Mouse (Mus musculus) liver, postnatal 0 days (tissue): ENCODE measurements around the gene Ak4. TPM values are rescaled to one million over a fixed set of nuclear protein-coding genes. Genes with fewer than 3 reads are reported as not detected.
"Not testable (repeated sequence)": the region's sequence is repeated elsewhere in the genome, so short reads cannot be mapped to it uniquely, and the experiment has no call there.

Experiments
- ATAC-seq: fragments of 200-750 bp; cut with Nextera tagmentation; 2 replicates; pipeline ENCODE4 v1.8.0; 2017; ENCODE audit warnings: mild to moderate bottlenecking, moderate library complexity
- DNase-seq: peaks from one replicate; pipeline ENCODE4 v3.0.0-alpha.2; 2016
- H3K27ac ChIP-seq: fragments of 300-500 bp; sonication (generic); 2 replicates; pipeline ENCODE4 v1.5.1; 2014; ENCODE audit warnings: antibody characterized with exemption, moderate library complexity, mild to moderate bottlenecking, low read depth
- H3K27me3 ChIP-seq: fragments of 300-500 bp; sonication (generic); 2 replicates; pipeline ENCODE4 v1.6.1; 2014; ENCODE audit warnings: low read length, control low read depth, mixed read lengths; ENCODE audit not compliant: insufficient read depth
- H3K36me3 ChIP-seq: fragments of 300-500 bp; sonication (generic); replicated peaks from 2 replicates; pipeline ENCODE4 v1.6.1; 2014; ENCODE audit warnings: mild to moderate bottlenecking, control low read depth, low read length, moderate library complexity, mixed read lengths; ENCODE audit not compliant: insufficient read depth
- H3K4me1 ChIP-seq: fragments of 300-500 bp; sonication (generic); 2 replicates; pipeline ENCODE4 v1.6.1; 2014; ENCODE audit warnings: antibody characterized with exemption, mild to moderate bottlenecking, control low read depth; ENCODE audit not compliant: insufficient read depth
- H3K4me2 ChIP-seq: fragments of 300-500 bp; sonication (generic); 2 replicates; pipeline ENCODE4 v1.6.1; 2014; ENCODE audit warnings: low read depth, mild to moderate bottlenecking, low read length, moderate library complexity, mixed read lengths
- H3K4me3 ChIP-seq: fragments of 300-500 bp; sonication (generic); 2 replicates; pipeline ENCODE4 v1.5.1; 2014; ENCODE audit warnings: low read depth, low read length
- H3K9ac ChIP-seq: fragments of 300-500 bp; sonication (generic); replicated peaks from 2 replicates; pipeline ENCODE4 v1.6.1; 2014; ENCODE audit warnings: mild to moderate bottlenecking, moderate library complexity
- H3K9me3 ChIP-seq: fragments of 300-500 bp; sonication (generic); 2 replicates; pipeline ENCODE4 v1.6.1; 2016; ENCODE audit warnings: mild to moderate bottlenecking, control low read depth, low read length, mixed read lengths
- CTCF ChIP-seq: sonication (generic); IDR thresholded peaks from 2 replicates; pipeline ENCODE4 v1.5.1; 2016; ENCODE audit warnings: antibody characterized with exemption, low read depth
- EP300 ChIP-seq: IDR thresholded peaks from 2 replicates; pipeline ENCODE4 v1.6.1; 2016; ENCODE audit warnings: antibody characterized with exemption, low read depth, mild to moderate bottlenecking
- WGBS: fragments of 180-500 bp; shearing (Covaris S2); extraction: QIAGEN DNeasy Blood & Tissue Kit; methylation state at CpG from one replicate; pipeline ENCODE4 v1.1.7; 2014; ENCODE audit not compliant: insufficient replicate concordance; 5-methylcytosine and 5-hydroxymethylcytosine counted together
- polyA plus RNA-seq: library from polyadenylated mRNA; unstranded; fragments of >200 nt; fragmentation: Nextera tagmentation; extraction: Ambion mirVana; gene quantifications from 2 replicates; pipeline ENCODE4 v1.2.1, GENCODE M21; 2015

Ak4 gene
- polyA plus RNA-seq, 1 experiment from 2014 or later = 31.3 TPM

DNA sequence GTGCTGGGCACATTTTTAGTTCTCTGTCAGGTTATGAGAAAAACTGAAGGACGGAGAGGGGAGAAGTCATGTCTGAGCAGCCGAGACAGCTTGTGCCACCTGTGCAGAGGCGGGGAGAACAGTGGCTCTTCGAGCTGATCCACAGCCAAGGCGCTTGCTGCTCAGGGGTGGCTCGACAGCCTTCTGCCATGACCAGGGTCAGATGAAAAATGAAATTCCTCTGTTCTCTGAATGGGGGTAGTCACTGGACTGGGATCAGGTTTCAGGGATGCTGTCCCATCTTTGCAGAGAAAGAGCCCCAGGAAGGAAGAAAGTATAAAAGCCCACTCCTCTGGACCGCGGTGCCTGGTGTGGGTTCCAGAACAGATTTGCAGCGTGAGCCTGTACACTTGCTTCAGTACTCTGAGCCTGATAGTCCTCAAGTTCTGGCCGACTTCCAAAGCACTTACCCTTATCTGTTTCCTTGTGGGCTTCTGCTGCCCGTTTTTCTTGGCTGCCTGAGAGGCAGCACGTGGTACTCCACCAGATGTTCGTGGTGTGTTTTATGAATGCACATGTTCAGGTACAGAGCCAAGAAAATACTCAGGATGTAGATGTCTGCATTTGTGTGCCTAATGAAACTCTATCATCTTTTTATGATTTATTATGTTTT is 20.8 kb downstream of the Ak4 start:
- Histone ChIP-seq H3K4me3 (no peak overlapping the region), H3K9ac (no peak overlapping the region), H3K4me2 (no peak overlapping the region), H3K36me3 (no peaks in the 10 kb centered on the region), H3K27ac (no peak overlapping the region), H3K4me1 (peaks cover 6% of the 10 kb centered on the region; the same call in 1 of the 2 replicates), H3K27me3 (no peaks in the 10 kb centered on the region), H3K9me3 (no peaks in the 10 kb centered on the region)
- TF ChIP-seq EP300 (peak; percentile 34; the same call in 1 of the 2 replicates), CTCF (no peak)
- ATAC-seq (peak; percentile 56; the same call in 1 of the 2 replicates), DNase-seq (peak; percentile 27)
- 47% methylated on average over 13 of the region's 13 CpGs for WGBS

GRCm38 (mm10) chr4:101442791-101443190 is 23.7 kb downstream of the Ak4 start:
- no peak for TF ChIP-seq CTCF
- Histone ChIP-seq H3K36me3 (no peaks in the 10 kb centered on the region), H3K4me3 (no peak overlapping the region), H3K4me1 (peaks cover 3% of the 10 kb centered on the region; the same call in 1 of the 2 replicates), H3K27me3 (no peaks in the 10 kb centered on the region), H3K9ac (no peak overlapping the region), H3K4me2 (no peak overlapping the region), H3K27ac (no peak overlapping the region), H3K9me3 (no peaks in the 10 kb centered on the region)
- DNase-seq (no peak), ATAC-seq (no peak)
- 76% methylated on average over 2 of the region's 2 CpGs for WGBS

GRCm38 (mm10) chr4:101443419-101443991 is 24.4 kb downstream of the Ak4 start:
- Histone ChIP-seq H3K27ac (no peak overlapping the region), H3K27me3 (no peaks in the 10 kb centered on the region), H3K4me1 (peaks cover 4% of the 10 kb centered on the region; the same call in 1 of the 2 replicates), H3K9ac (no peak overlapping the region), H3K4me3 (no peak overlapping the region), H3K36me3 (no peaks in the 10 kb centered on the region), H3K4me2 (no peak overlapping the region), H3K9me3 (no peaks in the 10 kb centered on the region)
- TF ChIP-seq CTCF (no peak), EP300 (no peak)
- ATAC-seq (peak; percentile 23; the same call in 1 of the 2 replicates), DNase-seq (no peak)
- WGBS = 68% methylated on average over 7 of the region's 7 CpGs

DNA sequence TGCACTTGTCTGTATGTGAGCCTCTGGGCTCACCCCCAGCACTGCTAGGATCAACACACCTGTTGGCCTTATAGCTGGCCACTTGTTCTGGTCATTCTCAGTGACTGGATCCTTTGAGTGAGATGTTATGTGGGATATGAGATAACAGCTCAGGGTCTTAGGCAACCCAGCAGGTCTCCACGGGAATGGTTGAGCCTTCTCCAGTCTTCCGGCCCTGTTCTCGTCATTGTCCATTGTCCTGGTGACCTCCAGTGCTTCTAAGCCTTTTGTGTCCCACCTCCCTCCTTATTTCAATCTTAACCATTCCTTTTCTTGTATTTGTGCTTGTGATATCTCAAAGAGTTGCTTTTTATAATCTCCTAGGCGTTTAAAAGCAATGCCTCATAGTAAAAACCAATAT is 26.6 kb downstream of the Ak4 start:
- H3K9ac ChIP-seq = no peak overlapping the region
- no peak for ATAC-seq
- no peak overlapping the region for H3K4me3 ChIP-seq
- no peak for DNase-seq
- no peaks in the 10 kb centered on the region for H3K9me3 ChIP-seq
- no peaks in the 10 kb centered on the region for H3K27me3 ChIP-seq
- TF ChIP-seq CTCF (no peak), EP300 (no peak)
- no peaks in the 10 kb centered on the region for H3K36me3 ChIP-seq
- WGBS = 82% methylated on average over 4 of the region's 4 CpGs
- no peak overlapping the region for H3K4me2 ChIP-seq
- H3K4me1 ChIP-seq = 0 out of 2 replicates have a peak, but pooled peaks cover 6% of the 10 kb centered on the region
- no peak overlapping the region for H3K27ac ChIP-seq

- H3K4me1 ChIP-seq, H3K27me3 ChIP-seq, H3K36me3 ChIP-seq, ATAC-seq, H3K9me3 ChIP-seq, H3K27ac ChIP-seq, H3K4me2 ChIP-seq, DNase-seq, H3K9ac ChIP-seq, H3K4me3 ChIP-seq: not testable (repeated sequence)
- WGBS = 88% methylated on average over 9 of the region's 9 CpGs
Observed at GRCm38 (mm10) chr4:101446606-101447005, 27.5 kb downstream of the Ak4 start.

DNA sequence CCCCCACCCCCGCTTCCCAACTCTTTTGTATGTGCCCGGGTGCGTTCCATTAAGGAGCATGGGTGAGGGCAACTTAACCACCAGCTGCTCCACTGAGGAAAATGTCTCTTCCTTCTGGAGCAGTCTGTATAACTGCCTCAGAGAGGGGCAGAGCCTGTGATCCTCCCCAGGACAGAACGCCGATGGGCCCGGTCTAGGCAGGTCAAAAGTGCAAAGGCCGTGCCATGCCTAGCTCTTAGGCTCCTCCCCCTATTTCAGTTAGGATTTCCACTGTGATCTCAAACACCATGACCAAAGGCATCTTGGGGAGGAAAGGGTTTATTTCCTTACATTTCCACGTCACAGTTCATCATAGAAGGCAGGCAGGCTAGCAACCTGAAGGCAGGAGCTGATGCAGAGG is 29.6 kb downstream of the Ak4 start:
- no peak overlapping the region for H3K27ac ChIP-seq
- H3K9ac ChIP-seq = no peak overlapping the region
- no peak for TF ChIP-seq CTCF
- TF ChIP-seq EP300 = no peak
- DNase-seq (no peak), ATAC-seq (peak; percentile 54; the same call in 1 of the 2 replicates)
- H3K4me3 ChIP-seq = no peak overlapping the region
- H3K36me3 ChIP-seq = no peaks in the 10 kb centered on the region
- 0 out of 2 replicates have a peak, but pooled peaks cover 6% of the 10 kb centered on the region for H3K4me1 ChIP-seq
- 77% methylated on average over 8 of the region's 8 CpGs for WGBS
- H3K4me2 ChIP-seq = no peak overlapping the region
- no peaks in the 10 kb centered on the region for H3K9me3 ChIP-seq
- H3K27me3 ChIP-seq = no peaks in the 10 kb centered on the region

DNA sequence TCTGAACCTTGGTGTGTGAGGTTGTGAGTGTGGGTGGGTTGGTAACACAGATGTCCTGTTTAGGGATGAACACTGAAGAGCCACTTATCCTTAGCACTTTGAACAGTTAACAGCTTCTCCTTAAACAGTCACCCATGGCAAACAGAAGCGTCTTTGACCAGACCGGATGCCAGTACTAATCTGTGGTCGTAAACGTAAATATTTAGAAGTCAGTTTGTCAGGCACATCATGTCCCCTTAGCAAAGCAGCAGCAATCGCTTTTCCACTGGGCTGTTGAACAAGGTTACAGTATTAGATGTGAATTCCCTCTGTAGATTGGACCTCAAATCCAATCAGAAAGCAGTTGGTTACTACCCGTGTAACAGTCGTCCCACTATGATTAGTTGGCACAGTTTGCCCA is 30.3 kb downstream of the Ak4 start:
- TF ChIP-seq EP300 (no peak), CTCF (no peak)
- H3K4me1 ChIP-seq = 0 out of 2 replicates have a peak, but pooled peaks cover 6% of the 10 kb centered on the region
- 70% methylated on average over 7 of the region's 7 CpGs for WGBS
- H3K27me3 ChIP-seq = no peaks in the 10 kb centered on the region
- H3K9ac ChIP-seq = no peak overlapping the region
- DNase-seq (no peak), ATAC-seq (no peak)
- no peak overlapping the region for H3K4me2 ChIP-seq
- H3K27ac ChIP-seq = no peak overlapping the region
- H3K9me3 ChIP-seq = no peaks in the 10 kb centered on the region
- no peak overlapping the region for H3K4me3 ChIP-seq
- no peaks in the 10 kb centered on the region for H3K36me3 ChIP-seq
